Mouse (Mus musculus): Measurements from ENCODE around the gene Rpusd2. TPM values are rescaled to one million over a fixed set of nuclear protein-coding genes. Genes with fewer than 3 reads are reported as not detected.

Rpusd2 gene
- polyA plus RNA-seq, 1 experiment from 2014 or later: 4.7 TPM

GRCm38 (mm10) chr2:119023154-119023660 lies 11.4 kb upstream of the Rpusd2 start:
- ATAC-seq (replicated peaks; ENCODE audit: insufficient number of reproducible peaks, low FRiP score, low TSS enrichment, low read depth): no peak
- Histone ChIP-seq H3K36me3 (replicated peaks; ENCODE audit: control insufficient read depth, insufficient read depth, low read depth, low read length) (no peaks in the 10 kb centered on the region; the same call in 1 of the 2 replicates), H3K4me2 (ENCODE audit: low read depth, low read length) (no peak overlapping the region), H3K4me3 (ENCODE audit: low read depth, low read length) (no peak overlapping the region), H3K27ac (replicated peaks; ENCODE audit: low read depth, low read length) (no peak overlapping the region), H3K9ac (replicated peaks; ENCODE audit: low read length) (no peak overlapping the region), H3K9me3 (replicated peaks; ENCODE audit: control insufficient read depth, low read length) (no peaks in the 10 kb centered on the region), H3K4me1 (ENCODE audit: control insufficient read depth, insufficient read depth, low read length) (no peaks in the 10 kb centered on the region; the same call in none of the 2 replicates), H3K27me3 (ENCODE audit: control insufficient read depth, insufficient read depth, low read length) (no peaks in the 10 kb centered on the region)
- no peak for DNase-seq (ENCODE audit: low spot score)
- 91% methylated on average over 6 of the region's 6 CpGs for WGBS

DNA sequence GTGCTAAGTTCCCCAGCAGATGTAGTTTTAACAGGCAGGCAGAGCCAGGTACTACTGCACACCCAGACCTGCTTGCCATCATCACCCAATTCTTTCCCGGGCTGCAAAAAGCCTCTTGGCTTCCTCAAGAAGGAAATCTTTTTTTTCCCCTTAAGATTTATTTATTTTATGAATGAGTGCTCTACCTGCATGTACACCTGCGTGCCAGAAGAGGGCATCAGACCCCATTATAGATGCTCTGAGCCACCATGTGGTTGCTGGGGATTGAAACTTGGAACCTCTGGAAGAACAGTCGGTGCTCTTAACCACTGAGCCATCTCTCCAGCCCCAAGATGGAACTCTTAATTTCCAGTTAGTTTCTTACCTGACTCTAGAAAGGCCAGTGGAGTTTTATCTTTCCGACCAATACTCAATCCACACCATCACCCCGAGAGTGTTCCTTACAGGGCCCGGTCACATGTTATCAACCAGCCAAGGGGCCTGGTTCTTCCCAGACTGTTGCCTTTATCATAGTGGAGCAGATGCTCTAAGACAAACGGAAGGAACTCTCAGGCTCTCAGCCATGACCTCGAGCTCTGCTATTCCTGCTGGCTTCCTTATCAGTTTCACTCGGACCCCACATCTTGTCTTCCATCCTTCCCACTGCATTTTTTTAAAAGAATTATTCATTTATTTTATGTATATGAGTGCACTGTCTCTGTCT lies 9.9 kb upstream of the Rpusd2 start:
- Histone ChIP-seq H3K9me3 (replicated peaks; ENCODE audit: control insufficient read depth, low read length) (no peaks in the 10 kb centered on the region), H3K27ac (replicated peaks; ENCODE audit: low read depth, low read length) (no peak overlapping the region), H3K9ac (replicated peaks; ENCODE audit: low read length) (no peak overlapping the region), H3K4me3 (ENCODE audit: low read depth, low read length) (no peak overlapping the region), H3K4me1 (ENCODE audit: control insufficient read depth, insufficient read depth, low read length) (no peaks in the 10 kb centered on the region), H3K27me3 (ENCODE audit: control insufficient read depth, insufficient read depth, low read length) (no peaks in the 10 kb centered on the region), H3K4me2 (ENCODE audit: low read depth, low read length) (no peak overlapping the region), H3K36me3 (replicated peaks; ENCODE audit: control insufficient read depth, insufficient read depth, low read depth, low read length) (no peaks in the 10 kb centered on the region; the same call in 1 of the 2 replicates)
- DNase-seq (ENCODE audit: low spot score) (peak; percentile 13), ATAC-seq (replicated peaks; ENCODE audit: insufficient number of reproducible peaks, low FRiP score, low TSS enrichment, low read depth) (no peak)
- WGBS: 73% methylated on average over 9 of the region's 9 CpGs

DNA sequence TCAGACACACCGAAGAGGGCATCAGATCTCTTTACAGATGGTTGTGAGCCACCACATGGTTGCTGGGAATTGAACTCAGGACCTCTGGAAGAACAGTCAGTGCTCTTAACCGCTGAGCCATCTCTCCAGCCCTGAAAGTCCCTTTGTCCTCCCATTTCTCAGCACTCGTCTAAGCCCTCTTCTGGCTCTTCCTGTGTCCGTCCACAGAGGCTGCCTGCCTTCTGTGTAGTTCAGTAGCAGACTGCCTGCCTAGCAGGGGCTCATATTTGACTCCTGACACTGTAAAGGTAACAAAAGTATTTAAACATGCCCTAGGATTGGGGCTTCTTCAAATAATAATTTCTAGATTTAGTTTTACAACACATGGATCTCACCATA lies 9.4 kb upstream of the Rpusd2 start:
- Histone ChIP-seq H3K9ac (replicated peaks; ENCODE audit: low read length) (no peak overlapping the region), H3K4me3 (ENCODE audit: low read depth, low read length) (no peak overlapping the region), H3K4me1 (ENCODE audit: control insufficient read depth, insufficient read depth, low read length) (no peaks in the 10 kb centered on the region), H3K9me3 (replicated peaks; ENCODE audit: control insufficient read depth, low read length) (no peaks in the 10 kb centered on the region), H3K27me3 (ENCODE audit: control insufficient read depth, insufficient read depth, low read length) (no peaks in the 10 kb centered on the region), H3K36me3 (replicated peaks; ENCODE audit: control insufficient read depth, insufficient read depth, low read depth, low read length) (no peaks in the 10 kb centered on the region; the same call in 1 of the 2 replicates), H3K27ac (replicated peaks; ENCODE audit: low read depth, low read length) (no peak overlapping the region), H3K4me2 (ENCODE audit: low read depth, low read length) (no peak overlapping the region)
- DNase-seq (ENCODE audit: low spot score) (no peak), ATAC-seq (replicated peaks; ENCODE audit: insufficient number of reproducible peaks, low FRiP score, low TSS enrichment, low read depth) (no peak)
- 74% methylated on average over 4 of the region's 4 CpGs for WGBS

- DNase-seq (ENCODE audit: low spot score): no peak
- H3K9ac ChIP-seq (replicated peaks; ENCODE audit: low read length): no peak overlapping the region
- ATAC-seq (replicated peaks; ENCODE audit: insufficient number of reproducible peaks, low FRiP score, low TSS enrichment, low read depth): no peak
- no peaks in the 10 kb centered on the region for H3K27me3 ChIP-seq (ENCODE audit: control insufficient read depth, insufficient read depth, low read length)
- H3K27ac ChIP-seq (replicated peaks; ENCODE audit: low read depth, low read length): no peak overlapping the region
- no peaks in the 10 kb centered on the region for H3K4me1 ChIP-seq (ENCODE audit: control insufficient read depth, insufficient read depth, low read length)
- H3K4me2 ChIP-seq (ENCODE audit: low read depth, low read length): no peak overlapping the region
- 92% methylated on average over 4 of the region's 4 CpGs for WGBS
- no peak overlapping the region for H3K4me3 ChIP-seq (ENCODE audit: low read depth, low read length)
- no peaks in the 10 kb centered on the region for H3K9me3 ChIP-seq (replicated peaks; ENCODE audit: control insufficient read depth, low read length)
- H3K36me3 ChIP-seq (replicated peaks; ENCODE audit: control insufficient read depth, insufficient read depth, low read depth, low read length): no peaks in the 10 kb centered on the region
Measured at GRCm38 (mm10) chr2:119026951-119027350, 7.6 kb upstream of the Rpusd2 start.

- H3K27ac ChIP-seq (replicated peaks; ENCODE audit: low read depth, low read length): no peak within 1 kb of the TSS
- H3K36me3 ChIP-seq (replicated peaks; ENCODE audit: control insufficient read depth, insufficient read depth, low read depth, low read length): no peaks in the 10 kb centered on the region
- H3K27me3 ChIP-seq (ENCODE audit: control insufficient read depth, insufficient read depth, low read length): no peaks in the 10 kb centered on the region
- ATAC-seq (replicated peaks; ENCODE audit: insufficient number of reproducible peaks, low FRiP score, low TSS enrichment, low read depth) (peak; percentile 86), DNase-seq (ENCODE audit: low spot score) (peak; percentile 98)
- H3K9ac ChIP-seq (replicated peaks; ENCODE audit: low read length): peak within 1 kb of the TSS; percentile 57
- peak within 1 kb of the TSS; percentile 82 for H3K4me2 ChIP-seq (ENCODE audit: low read depth, low read length)
- WGBS: 1% methylated on average over 28 of the region's 28 CpGs
- no peaks in the 10 kb centered on the region for H3K4me1 ChIP-seq (ENCODE audit: control insufficient read depth, insufficient read depth, low read length)
- H3K4me3 ChIP-seq (ENCODE audit: low read depth, low read length): peak within 1 kb of the TSS; percentile 65
- no peaks in the 10 kb centered on the region for H3K9me3 ChIP-seq (replicated peaks; ENCODE audit: control insufficient read depth, low read length)
Measured at GRCm38 (mm10) chr2:119028941-119029551, 5.5 kb upstream of the Rpusd2 start, which contains the start of gene Ccdc32. TSS of gene Ccdc32 (minus strand) at chr2:119029393.

- H3K9ac ChIP-seq (replicated peaks; ENCODE audit: low read length): no peak overlapping the region
- no peak overlapping the region for H3K27ac ChIP-seq (replicated peaks; ENCODE audit: low read depth, low read length)
- WGBS: 66% methylated on average over 4 of the region's 4 CpGs
- no peaks in the 10 kb centered on the region for H3K9me3 ChIP-seq (replicated peaks; ENCODE audit: control insufficient read depth, low read length)
- DNase-seq (ENCODE audit: low spot score) (no peak), ATAC-seq (replicated peaks; ENCODE audit: insufficient number of reproducible peaks, low FRiP score, low TSS enrichment, low read depth) (no peak)
- no peaks in the 10 kb centered on the region for H3K27me3 ChIP-seq (ENCODE audit: control insufficient read depth, insufficient read depth, low read length)
- no peak overlapping the region for H3K4me3 ChIP-seq (ENCODE audit: low read depth, low read length)
- no peaks in the 10 kb centered on the region for H3K36me3 ChIP-seq (replicated peaks; ENCODE audit: control insufficient read depth, insufficient read depth, low read depth, low read length)
- no peaks in the 10 kb centered on the region for H3K4me1 ChIP-seq (ENCODE audit: control insufficient read depth, insufficient read depth, low read length)
- H3K4me2 ChIP-seq (ENCODE audit: low read depth, low read length): no peak overlapping the region
Measured at GRCm38 (mm10) chr2:119032191-119032590, 2.4 kb upstream of the Rpusd2 start.

DNA sequence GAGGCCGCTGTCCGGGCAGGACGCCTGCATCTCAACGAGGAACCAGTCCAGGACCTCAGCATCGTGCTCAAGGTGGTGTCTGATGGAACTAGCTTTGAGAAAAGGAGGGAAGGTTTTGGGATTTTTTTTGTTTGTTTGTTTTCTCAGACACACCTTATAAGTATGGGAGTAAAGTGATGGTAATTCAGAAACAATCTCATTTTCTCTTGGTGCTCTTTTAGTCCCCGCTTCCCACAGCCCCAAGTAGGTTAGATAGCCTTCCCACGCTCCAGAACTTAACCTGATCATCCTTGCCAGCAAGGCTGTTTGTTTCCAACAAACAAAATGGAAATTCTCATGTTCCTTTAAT lies 781 bp downstream of the Rpusd2 start:
- no peaks in the 10 kb centered on the region for H3K27me3 ChIP-seq (ENCODE audit: control insufficient read depth, insufficient read depth, low read length)
- DNase-seq (ENCODE audit: low spot score): no peak
- H3K27ac ChIP-seq (replicated peaks; ENCODE audit: low read depth, low read length): peak overlapping the region; percentile 62; the same call in 1 of the 2 replicates
- peak overlapping the region; percentile 94 for H3K4me3 ChIP-seq (ENCODE audit: low read depth, low read length)
- ATAC-seq (replicated peaks; ENCODE audit: insufficient number of reproducible peaks, low FRiP score, low TSS enrichment, low read depth): no peak; the same call in 1 of the 2 replicates
- H3K9me3 ChIP-seq (replicated peaks; ENCODE audit: control insufficient read depth, low read length): no peaks in the 10 kb centered on the region
- no peaks in the 10 kb centered on the region; the same call in 1 of the 2 replicates for H3K36me3 ChIP-seq (replicated peaks; ENCODE audit: control insufficient read depth, insufficient read depth, low read depth, low read length)
- peak overlapping the region; percentile 70 for H3K4me2 ChIP-seq (ENCODE audit: low read depth, low read length)
- no peaks in the 10 kb centered on the region for H3K4me1 ChIP-seq (ENCODE audit: control insufficient read depth, insufficient read depth, low read length)
- H3K9ac ChIP-seq (replicated peaks; ENCODE audit: low read length): peak overlapping the region; percentile 89
- 11% methylated on average over 7 of the region's 7 CpGs for WGBS

- DNase-seq (ENCODE audit: low spot score): peak; percentile 57
- no peak for ATAC-seq (replicated peaks; ENCODE audit: insufficient number of reproducible peaks, low FRiP score, low TSS enrichment, low read depth)
- Histone ChIP-seq H3K27ac (replicated peaks; ENCODE audit: low read depth, low read length) (no peak overlapping the region), H3K9ac (replicated peaks; ENCODE audit: low read length) (no peak overlapping the region), H3K27me3 (ENCODE audit: control insufficient read depth, insufficient read depth, low read length) (no peaks in the 10 kb centered on the region), H3K4me1 (ENCODE audit: control insufficient read depth, insufficient read depth, low read length) (no peaks in the 10 kb centered on the region), H3K9me3 (replicated peaks; ENCODE audit: control insufficient read depth, low read length) (no peaks in the 10 kb centered on the region), H3K4me3 (ENCODE audit: low read depth, low read length) (no peak overlapping the region), H3K36me3 (replicated peaks; ENCODE audit: control insufficient read depth, insufficient read depth, low read depth, low read length) (no peaks in the 10 kb centered on the region; the same call in 1 of the 2 replicates), H3K4me2 (ENCODE audit: low read depth, low read length) (no peak overlapping the region)
- 51% methylated on average over 4 of the region's 4 CpGs for WGBS
Measured at GRCm38 (mm10) chr2:119040882-119041281, 6.3 kb downstream of the Rpusd2 start.
